Mouse (Mus musculus) kidney, adult 2 months (tissue): ENCODE data around the gene Irx5.

Experiments used
- CTCF ChIP-seq: fragments of 200-500 bp; conservative IDR thresholded peaks from 2 replicates; pipeline ENCODE4 v1.5.1; 2011; ENCODE audit warnings: low read depth, mild to moderate bottlenecking, control low read depth, low read length, moderate library complexity, mixed read lengths; ENCODE audit not compliant: insufficient read depth, insufficient read length
- POLR2A ChIP-seq: fragments of 200-500 bp; IDR thresholded peaks from one replicate; pipeline ENCODE4 v1.6.1; 2011; ENCODE audit warnings: low read depth, low read length, control low read depth

DNA sequence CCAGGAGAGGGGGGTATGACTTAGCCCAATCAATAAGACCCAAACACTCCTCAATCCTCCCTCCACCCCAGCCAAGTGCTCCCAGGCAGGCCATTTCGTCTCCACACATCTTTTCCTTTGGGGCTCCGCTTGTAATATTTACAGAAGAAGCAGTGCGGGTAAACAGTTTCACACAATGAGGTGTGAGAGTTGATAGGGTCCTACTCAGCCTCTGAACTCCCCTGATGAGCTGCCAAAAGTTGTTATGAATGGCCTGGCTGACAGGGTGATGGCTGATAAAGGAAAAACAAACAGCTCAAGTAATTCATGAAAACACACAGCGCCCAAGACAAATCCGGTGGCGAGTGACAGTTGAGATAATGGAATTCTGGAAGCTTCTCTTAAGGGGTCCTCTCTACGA, 45.2 kb upstream of the Irx5 start:
- TF ChIP-seq CTCF (no peak), POLR2A (no peak)
